Mouse (Mus musculus) fibroblast of lung, adult 2 months (primary cell): ENCODE results near the gene Sh3gl1.
A peak's percentile ranks its signal among the peaks of the same experiment; 100 is the strongest.

ENCODE experiments used
- DNase-seq: peaks from one replicate; pipeline ENCODE4 v3.0.0-alpha.2; 2011; ENCODE audit warnings: low read depth

The Sh3gl1 gene

DNA sequence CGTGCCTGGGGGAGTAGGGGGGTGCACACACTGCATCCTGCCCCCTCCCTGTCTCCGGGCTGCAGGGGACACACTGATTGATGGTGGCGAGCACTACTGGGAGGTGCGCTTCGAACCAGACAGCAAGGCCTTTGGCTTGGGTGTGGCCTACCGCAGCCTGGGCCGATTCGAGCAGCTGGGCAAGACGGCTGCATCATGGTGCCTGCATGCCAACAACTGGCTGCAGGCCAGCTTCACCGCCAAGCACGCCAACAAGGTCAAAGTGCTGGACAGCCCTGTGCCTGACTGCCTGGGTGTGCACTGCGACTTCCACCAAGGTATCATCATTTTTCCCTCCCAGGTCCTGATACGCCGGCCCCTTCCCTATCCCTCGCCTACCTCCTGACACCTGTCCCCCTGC, 40.4 kb downstream of the Sh3gl1 start:
- DNase-seq, result no peak

DNA sequence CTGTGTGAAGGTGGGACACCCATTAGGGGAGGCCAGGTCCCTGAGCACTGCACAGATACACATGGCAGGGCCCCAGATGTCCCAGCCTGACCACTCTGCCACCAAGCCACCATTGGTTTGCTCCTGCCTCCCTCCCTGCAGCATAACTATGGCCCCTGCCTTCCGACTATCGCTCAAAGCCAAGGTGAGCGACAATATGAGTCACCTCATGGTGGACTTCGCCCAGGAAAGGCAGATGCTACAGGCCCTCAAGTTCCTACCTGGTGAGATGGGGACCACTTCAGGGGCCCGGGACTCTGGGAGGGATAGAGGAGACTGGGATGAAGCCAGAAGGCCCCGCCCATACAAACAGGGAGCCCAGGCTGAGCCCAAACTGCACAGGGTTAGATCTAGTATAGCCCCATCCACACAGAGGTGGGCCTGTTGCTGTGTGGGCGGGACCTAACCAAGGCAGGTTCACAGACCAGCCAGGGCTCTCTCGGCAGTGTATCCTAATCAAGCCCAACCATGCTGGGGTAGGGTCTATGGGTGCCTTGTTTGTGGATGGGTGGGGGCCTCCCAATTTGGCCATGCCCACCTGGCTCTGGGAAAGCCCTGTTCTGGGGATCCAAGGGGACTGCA, 46.0 kb downstream of the Sh3gl1 start:
- DNase-seq, result no peak

DNA sequence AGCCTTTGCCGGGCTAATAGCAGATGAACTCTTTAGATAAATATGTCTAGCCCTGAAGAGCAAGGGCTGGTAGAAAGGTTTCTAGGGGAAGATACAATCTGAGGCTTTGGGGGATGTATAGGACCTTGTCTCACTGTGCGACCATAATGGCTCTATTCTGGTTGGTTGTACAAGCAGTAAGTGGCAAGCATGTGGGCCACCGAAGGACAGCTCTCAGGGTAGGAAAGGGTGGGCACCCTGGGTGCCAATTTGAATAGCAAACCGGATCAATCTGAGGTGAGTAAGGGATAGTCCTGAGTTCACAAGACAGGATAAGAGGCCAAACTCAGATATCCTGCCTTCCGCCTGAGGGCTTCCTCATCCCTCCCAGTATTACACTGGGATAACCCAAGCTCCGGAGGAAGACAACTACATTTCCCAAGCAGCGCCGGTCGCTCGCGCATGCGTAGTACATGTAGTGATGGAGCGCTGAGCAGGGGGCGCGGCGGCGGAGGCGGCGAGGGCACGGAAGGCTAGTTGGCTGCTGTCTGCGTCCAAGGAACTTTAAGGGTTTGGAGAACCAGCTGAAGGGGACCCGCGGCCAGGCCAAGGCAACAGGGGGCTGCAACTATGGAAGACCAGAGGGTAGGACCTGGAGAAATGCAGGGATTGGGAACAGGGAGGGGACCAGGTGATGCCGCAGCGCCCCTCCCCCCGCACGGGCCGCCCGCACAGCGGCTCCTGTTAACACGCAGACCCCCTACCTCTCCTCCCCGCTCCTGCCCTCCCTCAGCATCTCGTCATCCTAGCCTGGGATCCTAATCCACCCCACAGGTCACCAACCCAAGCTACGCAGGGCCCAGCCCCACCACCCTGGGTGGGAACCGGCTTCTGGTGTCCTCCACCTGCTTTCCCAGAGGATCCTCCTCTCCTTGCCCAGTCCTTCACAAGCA, 50.1 kb downstream of the Sh3gl1 start, which contains the start of gene Fsd1:
Gene Fsd1 (plus strand): TSS at position 480 of the 932 bp plus-strand sequence.
- no peak for DNase-seq

DNA sequence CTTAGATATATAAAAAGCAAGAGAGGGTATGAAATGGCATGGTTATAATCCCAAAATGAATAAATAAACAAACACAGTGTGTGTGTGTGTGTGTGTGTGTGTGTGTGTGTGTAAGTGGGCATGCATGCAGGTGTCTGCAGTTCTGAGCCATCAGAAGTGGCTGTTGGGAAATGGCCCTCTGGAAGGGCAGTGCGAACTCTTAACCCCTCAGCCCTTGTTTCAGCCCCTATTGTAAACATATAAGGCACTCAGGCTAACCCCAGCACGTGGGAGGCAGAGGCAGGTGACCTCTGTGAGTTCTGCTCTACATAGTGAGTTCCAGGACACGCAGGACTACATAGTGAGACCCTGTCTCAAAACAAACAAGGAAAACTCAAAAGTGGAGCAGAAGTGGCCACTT, 59.1 kb downstream of the Sh3gl1 start:
- DNase-seq, result no peak

DNA sequence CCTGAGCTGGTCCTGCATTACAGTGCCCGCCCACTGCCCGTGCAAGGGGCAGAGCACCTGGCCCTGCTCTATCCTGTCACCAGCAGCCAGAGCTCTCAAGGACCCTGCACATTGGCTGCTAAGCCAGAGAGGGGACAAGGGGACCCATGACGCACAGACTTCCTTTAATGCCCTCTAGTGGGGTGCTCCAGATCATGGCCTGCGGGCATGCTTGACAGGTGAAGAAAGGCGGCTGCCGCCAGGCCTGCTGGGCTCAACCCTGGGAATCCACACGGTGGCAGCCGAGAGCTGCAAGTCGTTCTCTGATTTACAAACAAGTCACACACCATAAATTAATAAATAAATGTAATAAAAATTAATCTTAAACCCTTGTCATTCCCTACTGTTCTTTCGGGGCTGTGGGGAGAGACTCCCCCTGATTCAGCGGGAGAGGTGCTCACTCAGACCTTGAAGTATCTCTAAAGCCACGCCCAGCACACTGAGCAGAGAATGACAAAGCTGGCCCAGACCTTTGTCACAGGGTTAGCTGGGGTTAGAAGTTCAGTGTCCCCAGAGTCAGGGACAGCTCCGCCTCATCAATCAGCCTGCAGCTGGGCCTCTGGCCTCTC, 60.1 kb downstream of the Sh3gl1 start:
- DNase-seq, result peak; percentile 56

DNA sequence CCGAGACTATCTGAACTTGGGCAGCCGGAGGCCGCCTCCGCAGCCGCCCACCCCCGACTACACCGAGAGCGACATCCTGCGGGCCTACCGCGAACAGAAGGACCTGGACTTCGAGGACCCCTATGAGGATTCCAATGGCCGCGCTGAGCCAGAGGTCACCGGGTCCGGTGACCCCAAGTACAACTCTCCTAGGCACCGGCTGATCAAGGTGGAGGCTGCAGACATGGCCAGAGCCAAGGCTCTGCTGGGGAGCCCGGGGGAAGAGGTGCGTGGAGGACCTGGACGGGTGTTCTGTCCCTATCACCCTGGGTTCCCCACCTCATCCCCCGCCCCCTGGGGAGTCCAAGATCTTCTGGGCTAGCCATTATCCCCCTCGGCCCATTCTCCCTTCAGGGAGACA, 65.0 kb downstream of the Sh3gl1 start:
- no peak for DNase-seq

DNA sequence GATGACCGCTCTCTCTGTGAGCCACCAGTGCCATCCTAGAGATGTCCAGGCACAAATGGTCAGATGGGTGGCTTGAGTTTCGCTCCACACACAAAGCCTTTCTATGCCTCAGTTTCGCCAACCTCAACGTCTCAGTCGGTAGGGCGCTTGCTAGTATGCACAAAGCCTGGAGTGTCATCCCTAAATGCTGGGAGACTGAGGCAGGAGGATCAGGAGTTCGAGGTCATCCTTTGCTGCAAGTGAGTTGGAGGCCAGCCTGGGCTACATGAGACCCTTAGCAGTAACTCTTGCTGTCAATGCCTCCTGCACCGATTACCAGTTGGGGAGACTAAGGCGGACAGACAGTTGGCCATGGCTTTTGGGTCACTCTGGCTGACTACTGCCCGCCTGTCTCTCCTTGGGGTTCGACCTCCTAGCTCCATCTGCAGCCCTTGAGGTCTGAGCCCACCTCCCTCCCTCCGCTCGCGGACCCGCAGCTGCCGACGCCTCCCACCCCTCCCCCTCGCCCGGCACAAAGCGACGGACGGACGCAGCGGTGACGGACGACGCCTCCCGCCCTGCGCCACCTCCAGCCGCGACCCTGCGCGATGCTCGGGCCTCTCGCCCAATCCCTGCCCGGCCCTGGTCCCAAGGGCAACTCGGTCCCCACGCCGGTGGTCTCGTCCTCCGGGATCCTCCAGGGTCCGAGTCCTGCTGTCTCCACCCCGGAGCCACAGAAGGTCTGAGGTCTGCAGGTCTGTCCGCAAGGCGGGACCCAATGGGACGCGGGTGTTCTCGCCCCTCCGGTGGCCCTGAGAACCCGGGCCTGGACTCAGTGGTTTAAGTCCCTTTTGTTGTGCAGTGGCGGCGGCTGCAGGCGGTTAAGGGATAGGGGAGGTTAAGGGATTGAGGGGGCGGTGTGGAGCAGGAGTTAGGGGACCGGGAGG, 66.2 kb downstream of the Sh3gl1 start, which contains the start of gene Shd:
Gene Shd (plus strand): TSS at position 502 of the 926 bp plus-strand sequence.
- DNase-seq, result no peak

DNA sequence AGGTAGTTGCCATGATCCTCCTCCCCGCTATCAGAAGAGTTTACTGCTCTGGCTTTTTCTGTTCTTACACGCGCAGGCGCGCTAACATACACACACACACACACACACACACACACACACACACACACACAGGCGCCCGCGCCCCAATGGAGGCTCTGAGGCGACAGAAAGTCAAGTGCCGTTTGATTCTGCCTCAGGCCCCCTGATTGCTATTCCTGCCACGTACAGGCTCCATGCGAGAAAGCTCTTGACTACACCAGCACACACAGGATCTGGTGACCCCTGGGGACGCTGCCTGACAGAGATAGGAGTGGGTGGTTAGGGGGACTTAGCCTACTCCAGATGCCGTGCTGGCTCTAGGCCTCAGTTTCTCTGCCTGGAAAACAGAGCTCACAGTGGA, 66.9 kb downstream of the Sh3gl1 start:
- no peak for DNase-seq

DNA sequence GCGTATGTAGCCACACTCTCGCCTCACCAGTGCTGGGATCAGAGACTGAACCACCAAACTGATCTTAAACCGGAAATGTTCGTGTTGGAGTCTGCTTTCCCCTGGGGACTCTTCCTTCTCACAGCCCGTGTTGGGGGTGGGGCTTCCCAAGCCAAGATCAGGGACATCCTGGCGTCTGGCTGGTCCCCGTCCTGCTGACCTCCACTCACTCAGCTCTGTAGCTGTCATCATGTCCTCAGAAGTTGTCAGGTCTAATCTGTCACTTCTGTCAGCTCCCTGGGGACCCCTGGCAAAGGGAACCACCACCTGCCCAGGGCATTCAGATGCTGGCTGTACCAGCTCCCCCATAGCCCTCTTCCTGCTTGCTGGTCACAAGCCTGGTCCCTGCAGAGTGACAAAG, 68.2 kb downstream of the Sh3gl1 start:
- no peak for DNase-seq

DNA sequence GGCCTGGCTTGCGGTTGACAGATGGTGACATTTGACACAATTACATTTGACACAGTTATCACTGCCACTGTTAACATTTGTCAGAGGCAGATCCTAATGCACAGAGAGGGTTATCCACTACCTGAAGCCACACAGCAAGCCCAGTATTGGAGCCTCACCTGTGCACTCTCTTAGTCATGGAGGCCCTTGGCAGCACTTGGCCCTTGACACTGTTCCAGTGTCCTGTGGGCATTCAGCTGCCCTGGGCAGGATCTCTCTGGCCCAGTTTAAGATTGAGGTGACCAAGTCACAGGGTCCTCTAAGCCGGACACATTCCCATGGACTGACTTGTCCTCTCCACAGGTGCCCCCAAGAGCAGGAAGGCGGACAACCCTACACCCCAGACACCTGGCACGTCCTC, 69.2 kb downstream of the Sh3gl1 start:
- DNase-seq, result no peak
